Mouse (Mus musculus): Measurements from ENCODE around the gene Snrnp70.
A peak's percentile ranks its signal among the peaks of the same experiment; 100 is the strongest.
"Not testable (repeated sequence)": the region's sequence is repeated elsewhere in the genome, so short reads cannot be mapped to it uniquely, and the experiment has no call there.

Snrnp70 gene

GRCm38 (mm10) chr7:45369022-45369745, 26.4 kb downstream of the Snrnp70 start:
- DNase-seq (ENCODE audit: extremely low spot score, low read depth, low spot score): no peak

DNA sequence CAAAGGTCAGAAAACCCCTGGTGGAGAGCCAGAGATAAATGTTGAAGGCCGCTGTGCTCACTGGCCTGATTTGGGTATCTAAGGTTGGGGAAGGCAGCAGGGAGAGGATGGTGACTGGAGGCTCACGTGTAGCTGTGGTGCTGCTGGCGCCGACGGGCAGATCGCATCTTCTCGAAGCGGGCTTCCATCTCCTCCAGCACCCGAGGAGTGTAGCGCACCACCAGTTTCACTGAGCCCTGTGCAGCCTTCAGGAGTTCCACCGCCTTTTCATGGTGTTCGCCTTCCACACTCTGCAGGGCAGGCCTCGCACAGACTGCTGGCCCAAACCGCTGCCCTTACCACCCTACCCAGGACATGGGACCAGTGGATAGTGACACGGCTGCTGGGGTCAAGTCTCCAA, 27.4 kb downstream of the Snrnp70 start:
- DNase-seq (ENCODE audit: extremely low spot score, low read depth, low spot score): no peak

DNA sequence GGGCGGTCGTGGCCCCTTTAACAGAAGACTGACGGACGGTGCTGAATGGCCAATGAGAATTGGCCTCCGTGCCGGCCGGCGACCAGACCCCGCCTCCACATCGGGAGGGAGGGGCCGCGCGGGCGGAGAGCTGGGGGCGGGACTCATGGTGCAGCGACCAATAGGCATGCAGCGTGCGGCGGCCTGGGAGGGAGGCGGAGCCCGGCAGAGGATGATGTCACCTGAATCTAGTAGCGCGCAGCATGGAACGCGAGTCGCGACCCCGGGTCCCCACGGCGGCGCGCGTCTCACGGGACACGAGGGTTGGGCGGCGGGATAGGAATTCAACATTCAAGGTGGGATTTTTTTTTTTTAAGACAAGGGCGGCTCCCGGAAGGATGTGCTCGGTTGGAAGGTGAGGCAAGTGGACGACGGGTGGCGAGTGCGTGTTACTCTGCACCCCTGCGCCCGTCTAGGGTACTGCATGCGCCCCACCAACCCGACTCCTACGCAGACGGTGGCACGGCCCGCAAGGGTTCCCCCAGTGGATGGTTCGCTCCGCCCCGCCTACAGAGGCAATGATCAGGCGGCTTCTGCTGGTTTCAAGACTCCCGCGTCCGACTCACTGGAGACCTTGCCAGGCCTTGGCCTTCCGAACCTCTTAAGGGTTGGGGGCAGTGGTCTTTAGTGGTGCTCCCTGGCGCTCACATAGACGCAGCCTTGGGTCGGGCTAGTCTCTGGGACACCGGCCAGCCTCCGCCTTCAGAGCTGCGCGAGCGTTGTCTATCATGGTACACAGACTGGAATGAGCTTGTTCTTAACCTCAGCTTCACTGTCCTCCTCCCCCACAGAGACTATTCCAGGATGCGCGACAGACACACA, 28.3 kb downstream of the Snrnp70 start:
- peak; percentile 82 for DNase-seq (ENCODE audit: extremely low spot score, low read depth, low spot score)

GRCm38 (mm10) chr7:45366652-45367019, 28.9 kb downstream of the Snrnp70 start, which contains the start of gene Ppfia3:
Ppfia3 (minus strand) TSS chr7:45367019.
- no peak for DNase-seq (ENCODE audit: extremely low spot score, low read depth, low spot score)

GRCm38 (mm10) chr7:45365742-45366651, 29.5 kb downstream of the Snrnp70 start:
- DNase-seq (ENCODE audit: extremely low spot score, low read depth, low spot score): no peak

DNA sequence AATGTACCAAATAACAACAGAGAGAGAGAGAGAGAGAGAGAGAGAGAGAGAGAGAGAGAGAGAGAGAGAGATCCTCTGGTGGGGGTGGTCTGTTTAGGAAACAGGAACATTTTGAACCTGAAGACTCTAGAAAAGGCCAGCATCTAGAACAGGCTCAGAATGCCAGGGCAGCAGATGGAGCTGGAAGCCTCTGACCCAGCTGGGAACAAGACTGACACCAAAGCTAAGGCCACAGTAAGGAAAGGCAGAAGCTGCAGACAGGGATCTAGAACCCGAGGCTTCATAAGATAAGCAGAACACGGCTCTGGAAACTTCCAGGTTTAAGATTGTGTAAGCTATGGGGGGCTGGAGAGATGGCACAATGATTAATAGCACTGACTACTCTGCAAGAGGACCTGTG, 31.6 kb downstream of the Snrnp70 start:
- DNase-seq (ENCODE audit: extremely low spot score, low read depth, low spot score): no peak

GRCm38 (mm10) chr7:45362801-45363200, 32.7 kb downstream of the Snrnp70 start:
- no peak for DNase-seq (ENCODE audit: extremely low spot score, low read depth, low spot score)

GRCm38 (mm10) chr7:45361243-45361804, 34.2 kb downstream of the Snrnp70 start:
- DNase-seq (ENCODE audit: extremely low spot score, low read depth, low spot score): peak; percentile 53

DNA sequence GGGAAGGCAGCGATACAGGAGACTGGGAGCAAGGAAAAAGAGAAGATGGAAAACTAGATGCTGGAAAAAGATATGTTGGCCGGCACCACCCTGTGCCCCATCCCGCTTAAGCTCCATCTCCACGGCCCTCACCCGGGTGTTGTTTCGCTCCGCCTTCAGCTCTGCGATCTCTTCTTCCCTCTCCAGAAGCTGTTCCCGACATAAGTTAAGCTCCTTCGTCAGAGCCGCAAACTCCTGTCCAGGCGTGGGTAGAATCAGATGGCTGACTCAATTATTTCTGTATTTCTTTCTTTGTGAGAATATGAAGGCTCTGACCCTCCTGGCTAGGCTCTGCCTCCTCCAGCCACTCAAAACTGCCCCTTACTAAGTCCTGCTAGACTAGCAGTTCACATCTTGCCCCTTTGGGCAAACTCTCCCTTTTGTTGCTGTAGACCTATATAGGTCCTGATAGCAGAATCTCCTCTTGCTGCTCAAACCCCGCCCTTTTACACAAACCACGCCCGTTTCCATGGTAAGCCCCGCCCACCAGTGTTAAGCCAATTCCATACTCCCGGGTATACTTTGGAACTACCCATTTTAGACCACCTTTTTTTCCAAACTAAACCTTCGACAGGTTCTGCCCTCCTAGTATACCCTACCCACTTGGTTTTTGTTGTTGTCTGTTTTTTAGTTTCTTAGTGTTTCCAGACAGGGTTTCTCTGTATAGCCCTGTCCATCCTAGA, 35.0 kb downstream of the Snrnp70 start:
- DNase-seq (ENCODE audit: extremely low spot score, low read depth, low spot score): no peak

- not testable (repeated sequence) for DNase-seq (ENCODE audit: extremely low spot score, low read depth, low spot score)
These were observed 36.5 kb downstream of the Snrnp70 start for GRCm38 (mm10) chr7:45359081-45359480.

GRCm38 (mm10) chr7:45356087-45356486, 39.5 kb downstream of the Snrnp70 start:
- no peak for DNase-seq (ENCODE audit: extremely low spot score, low read depth, low spot score)

DNA sequence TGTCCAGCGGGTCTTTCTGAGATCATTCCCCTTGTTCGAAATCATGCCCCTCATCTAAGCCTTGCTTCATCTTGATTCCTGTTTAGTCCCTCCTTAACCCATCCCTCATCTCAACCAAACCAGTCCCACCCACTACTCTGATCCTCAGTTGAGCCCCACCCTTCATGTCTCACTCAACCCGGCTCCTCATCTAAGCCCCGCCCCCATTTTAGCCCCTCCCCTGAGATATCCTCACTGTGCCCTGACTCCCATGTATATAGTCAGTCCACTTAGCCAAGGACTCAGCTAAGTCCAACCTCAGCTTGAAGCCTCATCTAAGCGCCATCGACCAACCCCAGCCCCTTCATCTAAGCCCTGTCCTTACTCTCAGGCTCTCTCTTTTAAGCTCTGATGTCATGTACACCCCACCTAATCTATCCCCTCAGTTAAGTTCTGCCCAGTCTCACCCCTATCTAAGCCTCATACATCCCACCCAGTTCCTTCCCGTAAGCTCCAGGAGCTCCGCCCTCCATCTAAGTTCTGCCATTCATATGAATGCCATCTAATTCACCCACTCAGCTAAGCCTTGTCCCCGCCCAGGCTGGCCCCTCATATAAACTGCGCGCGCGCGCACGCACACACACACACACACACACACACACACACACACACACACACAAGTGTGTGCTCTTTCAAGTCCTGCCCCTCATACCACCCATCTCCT, 40.1 kb downstream of the Snrnp70 start:
- DNase-seq (ENCODE audit: extremely low spot score, low read depth, low spot score): no peak

DNA sequence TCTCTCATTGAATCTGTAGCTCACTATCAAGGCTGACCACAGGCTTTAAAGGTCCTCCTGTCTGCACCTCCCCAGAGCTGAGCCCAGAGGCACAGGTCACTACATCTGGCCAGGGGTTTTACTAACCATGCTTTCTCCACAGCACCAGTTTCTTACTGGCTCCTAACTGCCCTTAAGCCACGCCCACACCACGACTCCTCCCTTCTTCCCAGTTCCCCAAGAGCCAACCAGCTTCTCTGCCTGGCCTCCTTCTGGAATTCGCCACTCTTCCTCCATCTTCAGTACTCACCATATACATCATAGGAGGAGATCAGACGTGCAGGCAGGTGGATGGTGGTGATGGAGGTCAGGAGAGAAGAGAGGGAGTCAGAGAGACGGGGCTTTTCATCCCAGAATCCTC, 42.5 kb downstream of the Snrnp70 start:
- no peak for DNase-seq (ENCODE audit: extremely low spot score, low read depth, low spot score)

DNA sequence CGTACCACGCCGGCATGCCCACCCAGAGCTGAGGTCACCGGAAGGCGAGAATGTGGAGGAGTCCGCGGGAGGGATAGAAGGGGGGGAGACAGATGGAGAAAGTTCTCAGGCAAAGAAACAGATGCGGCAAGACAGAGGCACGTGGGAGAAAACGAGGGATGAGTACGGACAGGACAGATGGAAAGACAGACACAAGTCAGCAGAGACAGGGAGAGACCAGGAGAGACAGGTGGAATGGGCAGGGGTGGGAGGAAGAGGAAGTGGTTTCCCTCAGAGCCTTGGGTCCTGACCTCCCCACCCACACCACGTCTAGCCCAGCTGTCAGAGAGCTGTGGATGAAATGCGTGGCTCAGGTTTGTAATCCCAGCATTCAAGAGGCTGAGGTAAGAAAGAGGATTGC, 48.6 kb downstream of the Snrnp70 start:
- no peak for DNase-seq (ENCODE audit: extremely low spot score, low read depth, low spot score)

DNA sequence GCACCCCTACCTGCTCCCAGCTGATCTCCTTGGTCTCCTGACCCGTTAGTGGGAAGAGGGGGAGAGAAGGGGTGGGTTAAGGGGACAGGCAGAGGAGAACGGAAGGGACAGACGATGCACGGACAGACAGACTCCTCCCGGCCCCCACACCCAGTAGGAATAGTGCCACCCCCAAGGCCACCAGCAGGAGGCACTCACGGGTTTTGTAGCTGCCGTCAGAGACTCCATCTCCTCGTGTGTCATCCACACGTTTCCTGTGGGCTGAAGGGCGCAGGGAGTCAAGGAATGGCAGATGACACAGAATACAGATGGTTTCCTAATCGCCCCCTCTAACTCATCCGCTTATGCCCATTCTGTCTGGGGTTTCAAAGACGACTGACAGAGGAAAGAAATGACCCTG, 52.0 kb downstream of the Snrnp70 start:
- DNase-seq (ENCODE audit: extremely low spot score, low read depth, low spot score): no peak

GRCm38 (mm10) chr7:45342081-45342480, 53.5 kb downstream of the Snrnp70 start:
- DNase-seq (ENCODE audit: extremely low spot score, low read depth, low spot score): no peak

GRCm38 (mm10) chr7:45341303-45341702, 54.2 kb downstream of the Snrnp70 start:
- peak; percentile 83 for DNase-seq (ENCODE audit: extremely low spot score, low read depth, low spot score)

GRCm38 (mm10) chr7:45340669-45341068, 54.9 kb downstream of the Snrnp70 start:
- no peak for DNase-seq (ENCODE audit: extremely low spot score, low read depth, low spot score)

- no peak for DNase-seq (ENCODE audit: extremely low spot score, low read depth, low spot score)
These were observed 55.5 kb downstream of the Snrnp70 start for GRCm38 (mm10) chr7:45340066-45340442.
